Mouse (Mus musculus) ES-E14 (cell line): Measurements from ENCODE around the gene Acly. TPM values are rescaled to one million over a fixed set of nuclear protein-coding genes. Genes with fewer than 3 reads are reported as not detected.

Experiments
- DNase-seq: peaks from one replicate; pipeline ENCODE4 v3.0.0-alpha.2; 2013; ENCODE audit warnings: low read depth, low spot score
- H3K27ac ChIP-seq: 2 replicates; pipeline ENCODE4 v1.5.1; 2012; ENCODE audit warnings: low read depth, mild to moderate bottlenecking, low read length, moderate library complexity, mixed read lengths; ENCODE audit not compliant: poor library complexity, insufficient read depth, severe bottlenecking
- H3K36me3 ChIP-seq: 2 replicates; pipeline ENCODE4 v1.6.1; 2012; ENCODE audit warnings: mild to moderate bottlenecking, low read length, moderate library complexity, mixed read lengths; ENCODE audit not compliant: control insufficient read depth, poor library complexity, insufficient read depth, severe bottlenecking
- H3K4me1 ChIP-seq, 2 experiments: fragments of 150-350 bp in 1 of 2; sonication (generic) in 1 of 2; 2 replicates each; pipeline ENCODE4 v1.6.1; 2012; ENCODE audit warnings: low read length in 2 of 2, mild to moderate bottlenecking in 1 of 2, mixed read lengths in 1 of 2; ENCODE audit not compliant: control insufficient read depth in 2 of 2, insufficient read depth in 2 of 2, poor library complexity in 1 of 2
- H3K4me3 ChIP-seq, 2 experiments: fragments of 150-350 bp in 1 of 2; sonication (generic) in 1 of 2; 2 replicates each; pipeline ENCODE4 v1.5.1; 2012; ENCODE audit warnings: low read length in 2 of 2, low read depth in 1 of 2, mild to moderate bottlenecking in 1 of 2, mixed read lengths in 1 of 2; ENCODE audit not compliant: insufficient read depth in 1 of 2, poor library complexity in 1 of 2, severe bottlenecking in 1 of 2
- H3K9ac ChIP-seq: 2 replicates; pipeline ENCODE4 v1.6.1; 2012; ENCODE audit warnings: low read depth, mild to moderate bottlenecking, low read length, mixed read lengths; ENCODE audit not compliant: poor library complexity, insufficient read depth, severe bottlenecking
- H3K9me3 ChIP-seq: fragments of 150-350 bp; sonication (generic); 2 replicates; pipeline ENCODE4 v1.6.1; 2012; ENCODE audit warnings: low read depth, mild to moderate bottlenecking, low read length; ENCODE audit not compliant: control insufficient read depth, insufficient read depth
- CHD2 ChIP-seq: IDR thresholded peaks from 2 replicates; pipeline ENCODE4 v1.6.1; 2014; ENCODE audit warnings: mild to moderate bottlenecking, low read depth, low read length, inconsistent platforms
- HCFC1 ChIP-seq: IDR thresholded peaks from 2 replicates; pipeline ENCODE4 v1.6.1; 2012; ENCODE audit warnings: low read length, inconsistent platforms, borderline replicate concordance; ENCODE audit not compliant: insufficient read depth
- MAFK ChIP-seq: IDR thresholded peaks from 2 replicates; pipeline ENCODE4 v1.6.1; 2014; ENCODE audit warnings: mild to moderate bottlenecking, low read depth, low read length, inconsistent platforms; ENCODE audit not compliant: insufficient read depth
- ZC3H11A ChIP-seq: IDR thresholded peaks from 2 replicates; pipeline ENCODE4 v1.6.1; 2012; ENCODE audit warnings: low read depth, mild to moderate bottlenecking, inconsistent platforms, low read length, borderline replicate concordance
- ZNF384 ChIP-seq: IDR thresholded peaks from 2 replicates; pipeline ENCODE4 v1.6.1; 2012; ENCODE audit warnings: low read depth, low read length, inconsistent platforms
- in situ Hi-C, 2 experiments: fragments of 600-800 bp; cut with MboI; formaldehyde crosslinking; loops; one replicate each; pipeline ENCODE4 v1.15.1; 2025; ENCODE audit warnings: low sequenced_read_pairs in 2 of 2, inconsistent platforms in 1 of 2; ENCODE audit not compliant: unreplicated experiment in 2 of 2
- total RNA-seq: library from RNA; depleted of rRNA; stranded (reverse); fragments of 300-350 nt; gene quantifications from 2 replicates; pipeline ENCODE4 v1.2.3, GENCODE M21; 2012

Acly gene
- total RNA-seq, 1 experiment = 209 TPM

DNA sequence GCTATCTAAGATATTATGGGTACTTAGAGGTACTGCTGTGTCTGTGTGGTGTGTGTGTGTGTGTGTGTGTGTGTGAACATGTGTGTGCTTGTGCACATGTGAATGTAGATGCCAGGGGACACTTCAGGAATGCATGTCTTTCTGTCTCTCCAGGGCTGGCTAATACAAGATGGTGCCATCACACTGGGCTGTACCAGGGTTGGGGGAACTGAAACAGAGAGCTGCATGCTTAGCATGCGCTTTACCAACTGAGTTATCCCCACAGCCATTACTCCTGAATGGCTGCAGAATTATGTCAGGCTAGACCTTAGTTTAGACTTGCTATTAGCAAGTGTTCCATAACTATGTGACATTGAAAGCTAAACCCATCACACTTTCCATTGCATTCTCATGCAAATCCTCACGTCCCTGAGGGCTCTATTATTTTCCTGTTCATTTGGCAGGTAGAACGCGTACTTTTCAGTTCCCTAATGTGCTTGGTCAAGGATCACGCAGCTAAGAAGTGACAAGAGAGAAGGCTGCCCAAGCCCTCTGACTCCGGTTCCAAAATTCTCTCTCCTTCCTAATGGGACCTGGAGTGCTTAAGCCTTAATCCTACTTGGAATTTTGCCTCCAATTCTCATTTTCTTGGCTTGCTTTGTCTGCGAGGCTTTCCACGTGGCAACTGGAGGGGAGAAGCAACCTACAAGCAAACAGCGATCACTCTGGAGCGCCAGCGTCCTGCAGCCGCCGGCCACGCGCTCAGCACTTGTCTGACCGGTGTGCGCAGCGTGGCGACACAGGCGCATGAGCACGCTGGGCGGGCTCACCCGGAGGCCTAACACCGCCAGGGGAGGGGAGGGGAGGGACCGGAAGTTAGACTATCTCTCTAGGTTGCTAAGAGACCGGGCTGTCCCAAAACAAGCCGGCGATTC lies 17.3 kb upstream of the Acly start, which contains the start of gene Ttc25:
Gene Ttc25 (plus strand): TSS at position 776 of the 914 bp plus-strand sequence.
- peak; percentile 86 for DNase-seq
- H3K9ac ChIP-seq = peak within 1 kb of the TSS; percentile 78
- 0 out of 2 replicates have a peak, but pooled peaks have one; percentile 52 for TF ChIP-seq HCFC1
- TF ChIP-seq CHD2 = no peak
- H3K36me3 ChIP-seq = no peaks in the 10 kb centered on the region
- peaks cover 5 to 14% of the 10 kb centered on the region in 2 experiments; a peak in 3 of 4 replicates for H3K4me1 ChIP-seq
- peak within 1 kb of the TSS; percentile 46; the same call in 1 of the 2 replicates for H3K27ac ChIP-seq
- in situ Hi-C loops = no loop called here
- peak within 1 kb of the TSS; percentile 56 to 60 for H3K4me3 ChIP-seq
- H3K9me3 ChIP-seq = no peaks in the 10 kb centered on the region

DNA sequence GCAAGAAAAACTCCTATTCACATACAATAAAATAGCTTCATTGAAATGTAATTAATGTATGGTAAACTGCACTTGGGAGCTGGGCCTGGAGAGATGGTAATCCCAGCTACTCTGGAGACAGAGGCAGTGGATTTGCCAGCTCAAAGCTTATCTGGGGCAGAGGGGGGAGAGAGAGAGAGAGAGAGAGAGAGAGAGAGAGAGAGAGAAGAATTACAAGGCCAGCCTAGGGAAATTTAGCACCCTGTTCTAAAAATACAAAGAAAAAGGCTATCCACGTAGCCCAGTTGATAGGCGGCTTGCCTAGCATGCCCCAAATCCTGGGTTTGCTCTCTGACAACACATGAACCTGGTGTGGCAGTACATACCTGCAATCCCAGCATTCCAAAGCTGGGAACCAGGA lies 13.8 kb upstream of the Acly start:
- Histone ChIP-seq H3K27ac (no peak overlapping the region), H3K9me3 (no peaks in the 10 kb centered on the region), H3K9ac (no peak overlapping the region), H3K4me1 (peaks cover 0 to 8% of the 10 kb centered on the region in 2 experiments; a peak in 1 of 4 replicates), H3K4me3 (no peak overlapping the region), H3K36me3 (no peaks in the 10 kb centered on the region)
- no peak for DNase-seq
- in situ Hi-C loops = no loop called here
- TF ChIP-seq ZC3H11A (no peak), ZNF384 (no peak), MAFK (no peak), HCFC1 (no peak), CHD2 (no peak)

DNA sequence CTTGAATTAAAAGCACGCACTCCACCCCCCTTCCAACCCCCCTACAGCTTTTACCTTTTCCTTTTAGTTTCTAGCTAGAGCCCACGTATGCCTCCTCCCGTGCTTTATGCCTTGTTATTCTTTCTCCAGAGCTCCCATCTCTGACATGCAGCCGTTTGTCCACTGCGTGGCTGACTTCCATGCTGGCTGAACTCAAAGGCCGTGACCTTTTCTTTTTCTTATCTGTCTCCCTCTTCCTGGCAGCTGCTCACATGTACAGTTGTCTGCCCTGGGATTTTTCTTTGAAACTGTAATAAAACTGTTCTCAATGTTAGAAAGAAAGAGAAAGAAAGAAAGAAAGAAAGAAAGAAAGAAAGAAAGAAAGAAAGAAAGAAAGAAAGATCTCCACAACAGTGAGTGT lies 13.2 kb upstream of the Acly start:
- no peaks in the 10 kb centered on the region for H3K9me3 ChIP-seq
- DNase-seq = no peak
- TF ChIP-seq HCFC1 (no peak), ZNF384 (no peak), CHD2 (no peak), MAFK (no peak), ZC3H11A (no peak)
- H3K9ac ChIP-seq = no peak overlapping the region
- H3K4me3 ChIP-seq = no peak overlapping the region
- H3K4me1 ChIP-seq = peaks cover 0 to 6% of the 10 kb centered on the region in 2 experiments; a peak in 1 of 4 replicates
- H3K27ac ChIP-seq = no peak overlapping the region
- H3K36me3 ChIP-seq = no peaks in the 10 kb centered on the region
- in situ Hi-C loops = no loop called here

DNA sequence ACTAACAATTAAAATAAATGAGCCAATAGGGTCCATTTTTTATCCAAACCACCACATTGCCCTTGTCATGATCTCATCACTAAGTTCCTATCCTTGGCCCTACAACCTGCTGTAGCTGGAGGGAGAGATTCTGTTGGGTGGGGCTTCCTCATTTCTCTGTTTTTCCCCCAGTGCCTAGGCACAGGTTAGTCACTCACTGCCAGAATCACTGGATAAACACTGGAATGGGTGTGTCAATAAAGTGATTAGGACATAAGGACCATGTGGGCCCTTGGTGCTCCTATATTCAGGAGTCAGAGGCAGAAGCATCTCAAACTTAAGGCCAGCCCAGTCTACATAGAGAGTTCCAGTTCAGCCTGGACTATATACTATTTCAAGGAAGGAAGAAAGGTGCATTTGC lies 8.7 kb upstream of the Acly start:
- in situ Hi-C loops = no loop called here
- no peaks in the 10 kb centered on the region for H3K9me3 ChIP-seq

More for the DNA sequence above, 8.7 kb upstream of the Acly start:
- Histone ChIP-seq H3K27ac (no peak overlapping the region), H3K4me3 (no peak overlapping the region), H3K9ac (no peak overlapping the region), H3K36me3 (no peaks in the 10 kb centered on the region), H3K4me1 (peaks cover 0 to 9% of the 10 kb centered on the region in 2 experiments; a peak in 2 of 4 replicates)
- TF ChIP-seq MAFK (no peak), ZNF384 (no peak), CHD2 (no peak), ZC3H11A (no peak), HCFC1 (no peak)
- DNase-seq = no peak
